Mouse (Mus musculus) common myeloid progenitor, adult 5-6 weeks (primary cell): ENCODE data around the gene Katnb1. TPM values are rescaled to one million over a fixed set of nuclear protein-coding genes. Genes with fewer than 3 reads are reported as not detected.
A peak's percentile ranks its signal among the peaks of the same experiment; 100 is the strongest.

Experiments
- ATAC-seq: replicated peaks from 2 replicates; pipeline ENCODE4 v1.8.0; 2016; ENCODE audit warnings: low read depth, mild to moderate bottlenecking, moderate TSS enrichment, inconsistent platforms; ENCODE audit not compliant: poor library complexity, severe bottlenecking
- total RNA-seq: library from RNA; stranded (forward); fragments of 200-1000, 187-1606 nt; gene quantifications from 2 replicates; pipeline ENCODE4 v1.2.3, GENCODE M21; 2017

The Katnb1 gene
- total RNA-seq, 1 experiment from 2014 or later = 24.6 TPM

- peak; percentile 24 for ATAC-seq
These were observed 56.7 kb downstream of the Katnb1 start for GRCm38 (mm10) chr8:95137641-95138098.

- ATAC-seq = no peak
These were observed 57.5 kb downstream of the Katnb1 start for GRCm38 (mm10) chr8:95138341-95139050.

GRCm38 (mm10) chr8:95139051-95139365 is 58.0 kb downstream of the Katnb1 start:
- ATAC-seq = no peak

- ATAC-seq = no peak
These were observed 59.6 kb downstream of the Katnb1 start for GRCm38 (mm10) chr8:95140555-95140954.

GRCm38 (mm10) chr8:95141026-95141425 is 60.0 kb downstream of the Katnb1 start:
- ATAC-seq = no peak

GRCm38 (mm10) chr8:95141469-95142074 is 60.6 kb downstream of the Katnb1 start:
- ATAC-seq = peak; percentile 8; the same call in 1 of the 2 replicates

- peak; percentile 58 for ATAC-seq
These were observed 61.3 kb downstream of the Katnb1 start for GRCm38 (mm10) chr8:95142075-95142831.

GRCm38 (mm10) chr8:95142985-95143804 is 62.2 kb downstream of the Katnb1 start:
- no peak; the same call in 1 of the 2 replicates for ATAC-seq

GRCm38 (mm10) chr8:95143805-95144630 is 63.0 kb downstream of the Katnb1 start:
- no peak for ATAC-seq

GRCm38 (mm10) chr8:95144631-95145015 is 63.6 kb downstream of the Katnb1 start:
- no peak for ATAC-seq

GRCm38 (mm10) chr8:95146044-95146745 is 65.2 kb downstream of the Katnb1 start:
- no peak for ATAC-seq

GRCm38 (mm10) chr8:95146846-95147245 is 65.9 kb downstream of the Katnb1 start:
- ATAC-seq = no peak

- ATAC-seq = peak; percentile 85
These were observed 68.4 kb downstream of the Katnb1 start for GRCm38 (mm10) chr8:95149426-95149825.

- ATAC-seq = no peak
These were observed 69.6 kb downstream of the Katnb1 start for GRCm38 (mm10) chr8:95150608-95151007.

Other genes starting within 250 kb of the Katnb1 start
- 16.8 and 30.8 TPM in 2 replicates for gene Coq9, start 242.9 kb upstream of the Katnb1 start, total RNA-seq
- gene Ciapin1, start 242.8 kb upstream of the Katnb1 start, total RNA-seq = 32.4 and 34.1 TPM in 2 replicates
- gene Polr2c, start 223.7 kb upstream of the Katnb1 start, total RNA-seq = 51.3 and 54.3 TPM in 2 replicates
- 0.78 and 0.82 TPM in 2 replicates for gene Dok4, start 204.9 kb upstream of the Katnb1 start, total RNA-seq
- gene Ccdc102a, start 163.1 kb upstream of the Katnb1 start, total RNA-seq = 0.58 and 2.2 TPM in 2 replicates
- 0.05 TPM in 1 of 2 replicates, not detected in the other for gene Adgrg5, start 157.5 kb upstream of the Katnb1 start, total RNA-seq
- gene Adgrg1, start 106.4 kb upstream of the Katnb1 start, total RNA-seq = 293 and 407 TPM in 2 replicates
- gene Adgrg3, start 63.5 kb upstream of the Katnb1 start, total RNA-seq = 144 and 156 TPM in 2 replicates
- gene Drc7, start 26.1 kb upstream of the Katnb1 start, total RNA-seq = 8.4 and 9.8 TPM in 2 replicates
- 0.73 and 1.4 TPM in 2 replicates for gene Kifc3, start 121.6 kb downstream of the Katnb1 start, total RNA-seq
- gene Cngb1, start 225.4 kb downstream of the Katnb1 start, total RNA-seq = 2.6 and 5.2 TPM in 2 replicates
- gene Tepp, start 229.4 kb downstream of the Katnb1 start, total RNA-seq = not detected in 2 replicates